Mouse (Mus musculus): Measurements from ENCODE around the gene Spopl.

GRCm38 (mm10) chr2:23457452-23457851 is 114.5 kb downstream of the Spopl start:
- TF ChIP-seq GATA1 (IDR thresholded peaks at IDR 0.05; ENCODE audit: borderline replicate concordance, low read length): no peak
- TF ChIP-seq CTCF (IDR thresholded peaks at IDR 0.05; ENCODE audit: low read depth, low read length): no peak
